Comparison of ENCODE assay signal across 8 mouse cellular contexts in the genomic region with DNA sequence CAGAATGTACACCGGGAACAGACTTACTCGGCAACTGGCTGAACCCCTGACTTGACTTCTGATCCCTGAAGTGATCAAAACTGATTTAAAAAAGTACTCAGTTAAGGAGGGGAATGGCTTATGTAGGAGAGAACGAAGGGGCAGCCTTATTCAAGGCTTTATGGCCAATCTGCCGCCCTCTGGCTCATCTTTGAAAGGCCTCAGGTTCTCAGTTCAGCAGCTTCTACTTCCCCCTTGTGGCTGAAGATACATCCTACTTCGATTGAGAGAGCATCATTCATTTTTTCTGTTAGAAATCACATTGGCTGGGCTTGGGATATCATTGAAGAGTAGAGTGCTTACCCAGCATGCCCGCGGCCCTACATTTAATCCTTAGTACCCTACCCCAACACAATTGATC. TPM values are rescaled to one million over a fixed set of nuclear protein-coding genes. Genes with fewer than 3 reads are reported as not detected.
DNase-seq lines count a peak whose midpoint lies in the region; ATAC-seq and TF ChIP-seq lines count a peak whose summit lies in the region.
"Had no signal": no experiment of that assay in that cellular context is flagged by ENCODE, and none has a peak within 500 bp of the region (broad histone marks: within the 10 kb centered on the region; RNA-seq: fewer than 3 reads in every experiment).

No protein-coding gene starts in this region.

- peak overlapping the region; percentile 29; the same call in 1 of the 2 replicates for H3K4me2 ChIP-seq in CH12.LX (ENCODE audit: insufficient read depth, low read depth, poor library complexity, severe bottlenecking)

- no peaks in the 10 kb centered on the region for H3K36me3 ChIP-seq in kidney, adult 2 months (ENCODE audit: control insufficient read depth, insufficient read depth, low read length)
- no peaks in the 10 kb centered on the region for H3K36me3 ChIP-seq in CH12.LX (replicated peaks in 1 of 2; ENCODE audit: control insufficient read depth in 1 of 2, insufficient read depth in 1 of 2, low read length in 1 of 2)

- in situ Hi-C loops in CH12.LX (cut with MboI; ENCODE audit: low pct_ligation_motif_present, low pct_unique_long_range_greater_than_20kb, low sequenced_read_pairs): loop anchor here (25.0 kb wide), 1 partner anchor 281 kb away; the partner anchor contains the start of gene Gabarapl1

- no peaks in the 10 kb centered on the region for H3K79me2 ChIP-seq in CH12.LX (replicated peaks; ENCODE audit: control insufficient read depth, extremely low read depth, insufficient read depth, poor library complexity, severe bottlenecking)

- no peaks in the 10 kb centered on the region for H3K4me1 ChIP-seq in kidney, adult 2 months (ENCODE audit: control insufficient read depth, insufficient read depth, low read length)
- peaks cover 0 to 14% of the 10 kb centered on the region in 2 experiments; a peak in 1 of 4 replicates for H3K4me1 ChIP-seq in CH12.LX (ENCODE audit: control insufficient read depth in 1 of 2, insufficient read depth in 2 of 2)

- ATAC-seq in megakaryocyte, adult 5-6 weeks (ENCODE audit: poor library complexity, severe bottlenecking): peak; percentile 66

- H3K27me3 ChIP-seq in kidney, adult 2 months (replicated peaks; ENCODE audit: control insufficient read depth, insufficient read depth, low read length): no peaks in the 10 kb centered on the region
- no peaks in the 10 kb centered on the region for H3K27me3 ChIP-seq in CH12.LX (replicated peaks)
- H3K27me3 ChIP-seq: megakaryocyte, embryonic 14.5 days had no signal

- 48% methylated on average over 7 of the region's 7 CpGs for WGBS in kidney, adult 2 months

- DNase-seq in kidney, adult 2 months: peak; percentile 32
- no peak for DNase-seq in kidney, adult 8-10 months
- DNase-seq in CH12.LX (ENCODE audit: extremely low read depth) (peak; percentile 80), R1 (ENCODE audit: low read depth, low spot score) (peak; percentile 66)
- no peak for DNase-seq in cerebellum, adult 11 months
- DNase-seq in adrenal gland, postnatal 10 days: no peak

- no peak overlapping the region for H3K4me3 ChIP-seq in kidney, adult 2 months (ENCODE audit: insufficient read depth, low read depth, low read length)
- no peak overlapping the region for H3K4me3 ChIP-seq in CH12.LX (replicated peaks in 1 of 3; ENCODE audit: low read depth in 2 of 3, low read length in 2 of 3, poor library complexity in 1 of 3)
- H3K4me3 ChIP-seq: megakaryocyte, embryonic 14.5 days had no signal

- no peak for TF ChIP-seq EP300 in CH12.LX (IDR thresholded peaks at IDR 0.05; ENCODE audit: low read length)

- no peak overlapping the region for H3K27ac ChIP-seq in kidney, adult 2 months (ENCODE audit: insufficient read depth, low read depth, low read length)
- H3K27ac ChIP-seq in CH12.LX (ENCODE audit: insufficient read depth, low read depth): no peak overlapping the region; the same call in 1 of the 2 replicates

- peak; percentile 50 for TF ChIP-seq CTCF in kidney, adult 2 months (conservative IDR thresholded peaks at IDR 0.05; ENCODE audit: insufficient read depth, insufficient read length, low read depth, low read length)
- peak; percentile 24 to 98; a peak in 2 of 4 replicates for TF ChIP-seq CTCF in CH12.LX (conservative IDR thresholded peaks at IDR 0.05 in 1 of 2, IDR thresholded peaks at IDR 0.05 in 1 of 2; ENCODE audit: low read depth in 2 of 2, low read length in 2 of 2)

- H3K9ac ChIP-seq in CH12.LX (ENCODE audit: insufficient read depth, low read depth): no peak overlapping the region

- dilution Hi-C loops in CH12.LX (cut with MboI; ENCODE audit: extremely low pct_ligation_motif_present, extremely low pct_unique_long_range_greater_than_20kb, low sequenced_read_pairs): no loop called here

- peaks cover 2% of the 10 kb centered on the region for H3K9me3 ChIP-seq in CH12.LX (replicated peaks; ENCODE audit: low read length)
- H3K9me3 ChIP-seq: megakaryocyte, embryonic 14.5 days had no signal

- TF ChIP-seq RAD21 in CH12.LX (IDR thresholded peaks at IDR 0.05; ENCODE audit: low read depth, low read length): peak; percentile 95

- no peak for TF ChIP-seq POLR2A in kidney, adult 2 months (IDR thresholded peaks at IDR 0.05; ENCODE audit: low read depth, low read length)
- TF ChIP-seq POLR2A in CH12.LX (IDR thresholded peaks at IDR 0.05; ENCODE audit: low read depth, low read length): no peak

TF ChIP-seq in CH12.LX, 34 proteins besides CTCF, POLR2A, EP300 and RAD21:
- TF ChIP-seq CHD2 (IDR thresholded peaks at IDR 0.05; ENCODE audit: low read length) (no peak), RCOR1 (conservative IDR thresholded peaks at IDR 0.05; ENCODE audit: low read depth, low read length) (no peak), CHD1 (IDR thresholded peaks at IDR 0.05; ENCODE audit: low read depth, low read length) (no peak), MAX (IDR thresholded peaks at IDR 0.05; ENCODE audit: low read length) (no peak; the same call in 1 of the 2 replicates), MXI1 (IDR thresholded peaks at IDR 0.05; ENCODE audit: low read depth, low read length) (no peak), SIN3A (IDR thresholded peaks at IDR 0.05; ENCODE audit: low read length) (no peak; the same call in 1 of the 2 replicates), UBTF (IDR thresholded peaks at IDR 0.05; ENCODE audit: low read depth, low read length) (0 out of 2 replicates have a peak, but pooled peaks have one; percentile 32), ELF1 (IDR thresholded peaks at IDR 0.05; ENCODE audit: low read depth, low read length) (0 out of 2 replicates have a peak, but pooled peaks have one; percentile 23), JUND (conservative IDR thresholded peaks at IDR 0.05; ENCODE audit: low read depth, low read length) (0 out of 2 replicates have a peak, but pooled peaks have one; percentile 28), SMC3 (IDR thresholded peaks at IDR 0.05; ENCODE audit: low read depth, low read length) (peak; percentile 92), USF1 (IDR thresholded peaks at IDR 0.05; ENCODE audit: low read depth, low read length) (no peak), JUN (IDR thresholded peaks at IDR 0.05; ENCODE audit: insufficient read depth, low read depth, low read length) (no peak), ETS1 (conservative IDR thresholded peaks at IDR 0.05; ENCODE audit: low read depth, low read length) (no peak), ZMIZ1 (IDR thresholded peaks at IDR 0.05; ENCODE audit: low read depth, low read length) (no peak), NRF1 (IDR thresholded peaks at IDR 0.05; ENCODE audit: low read depth, low read length) (0 out of 2 replicates have a peak, but pooled peaks have one; percentile 23), MAZ (IDR thresholded peaks at IDR 0.05; ENCODE audit: low read depth, low read length) (no peak), GABPA (IDR thresholded peaks at IDR 0.05; ENCODE audit: insufficient replicate concordance, low read depth, low read length) (no peak), ZNF384 (IDR thresholded peaks at IDR 0.05; ENCODE audit: low read depth, low read length) (peak; percentile 64), POLR2AphosphoS2 (IDR thresholded peaks at IDR 0.05; ENCODE audit: low read depth, low read length) (no peak), USF2 (conservative IDR thresholded peaks at IDR 0.05; ENCODE audit: low read depth, low read length) (no peak), MYC (IDR thresholded peaks at IDR 0.05; ENCODE audit: low read depth, low read length) (no peak), KAT2A (IDR thresholded peaks at IDR 0.05; ENCODE audit: insufficient replicate concordance, low read length) (no peak), MEF2A (IDR thresholded peaks at IDR 0.05; ENCODE audit: borderline replicate concordance, low read depth, low read length) (peak; percentile 53; the same call in 1 of the 2 replicates), ZC3H11A (IDR thresholded peaks at IDR 0.05; ENCODE audit: low read depth, low read length) (peak; percentile 79), TCF12 (IDR thresholded peaks at IDR 0.05; ENCODE audit: low read depth, low read length) (peak; percentile 58; the same call in 1 of the 2 replicates), ZKSCAN1 (IDR thresholded peaks at IDR 0.05; ENCODE audit: borderline replicate concordance, low read depth, low read length) (no peak), E2F4 (IDR thresholded peaks at IDR 0.05; ENCODE audit: insufficient replicate concordance, low read depth, low read length) (no peak), NELFE (IDR thresholded peaks at IDR 0.05; ENCODE audit: low read depth, low read length) (peak; percentile 35; the same call in 1 of the 2 replicates), IRF4 (IDR thresholded peaks at IDR 0.05; ENCODE audit: low read depth, low read length) (peak; percentile 24; the same call in 1 of the 2 replicates)

RNA-seq across cellular contexts. Expression of gene Cd69, which starts 19.2 kb away (rescaled TPM):
- 0.11 and 0.78 TPM in 2 replicates for polyA plus RNA-seq in kidney, adult 2 months (2012; rRNA removed)
- total RNA-seq in CH12.LX (2012; rRNA removed) (112 and 132 TPM in 2 replicates), CH12.LX (2014; rRNA removed) (229 and 269 TPM in 2 replicates)
- polyA plus RNA-seq in CH12.LX (2012; ENCODE audit: insufficient read length, low read depth): 71.2 and 71.3 TPM in 2 replicates
- 21.3 and 25.9 TPM in 2 replicates for total RNA-seq in megakaryocyte, adult 5-6 weeks (2015)
- total RNA-seq in megakaryocyte, adult 5-6 weeks (2017): 20.6 and 22.7 TPM in 2 replicates
- total RNA-seq in adrenal gland, postnatal 10 days (2021): 1 to 10 TPM; 1.1 to 1.4 TPM

Comparison
In these comparisons a context has a peak if more than half of its experiments do, and no peak if none do; other contexts are left out.
1. DNase-seq: peak in kidney, adult 2 months (single experiment), CH12.LX (single experiment) and R1 (single experiment); none in kidney, adult 8-10 months (0 of 2), cerebellum, adult 11 months (single experiment) and adrenal gland, postnatal 10 days (single experiment).
2. RNA of gene Cd69, which starts 19.2 kb away (total RNA-seq): 112 to 269 TPM in CH12.LX and 20.6 to 25.9 TPM in megakaryocyte, adult 5-6 weeks; 1.1 to 1.4 TPM in adrenal gland, postnatal 10 days; every median in the first group is over 4 times any median in the second.